Mouse (Mus musculus) gonadal fat pad, adult 2 months (tissue): Measurements from ENCODE around the gene Adcy7. TPM values are rescaled to one million over a fixed set of nuclear protein-coding genes. Genes with fewer than 3 reads are reported as not detected.

Experiments
- DNase-seq: peaks from one replicate; pipeline ENCODE4 v3.0.0-alpha.2; 2012; ENCODE audit warnings: low read depth
- polyA plus RNA-seq: library from polyadenylated mRNA; depleted of rRNA; stranded (reverse); fragments of >200 nt; gene quantifications from 2 replicates; pipeline ENCODE4 v1.2.3, GENCODE M21; 2012

The Adcy7 gene
- polyA plus RNA-seq, 1 experiment: 36.6 TPM

DNA sequence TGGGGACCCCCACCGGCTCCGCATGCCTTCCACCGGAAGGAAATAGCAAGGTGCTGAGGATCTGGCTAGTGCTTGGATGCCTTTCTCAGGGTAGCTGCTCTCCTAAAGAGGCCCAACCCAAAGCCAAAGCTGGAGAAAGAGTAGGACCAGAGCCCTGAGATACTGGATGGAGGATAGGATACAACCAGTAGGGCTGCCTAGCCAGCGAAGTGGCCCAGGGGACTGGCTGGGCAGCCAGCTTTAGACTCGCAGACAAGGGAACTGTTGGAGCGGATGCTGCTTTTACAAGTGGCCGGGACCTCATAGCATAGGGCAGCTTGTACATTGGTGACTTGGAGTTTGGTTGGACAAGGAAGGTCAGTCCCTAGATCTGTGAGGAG, 838 bp downstream of the Adcy7 start:
- DNase-seq: no peak

DNA sequence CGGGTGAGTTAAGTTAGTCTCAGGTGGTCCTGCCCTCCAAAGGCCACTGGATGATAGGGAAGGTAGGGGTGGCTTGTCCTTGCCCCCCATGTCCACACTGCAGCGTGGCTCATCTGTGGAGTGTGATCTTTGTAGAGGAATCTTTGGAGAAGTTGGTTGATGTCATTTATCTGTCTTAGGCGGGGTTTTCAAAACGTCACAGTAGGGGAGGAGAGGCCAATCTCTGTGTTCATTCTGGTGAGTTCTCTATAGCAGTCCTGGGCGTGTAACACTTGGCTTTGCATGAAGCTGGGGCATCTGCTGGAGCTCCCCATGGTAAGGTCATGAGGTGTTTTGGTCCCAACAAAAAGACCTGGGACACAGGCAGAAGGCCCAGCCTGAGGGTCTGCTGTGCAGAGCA, 1.9 kb downstream of the Adcy7 start:
- no peak for DNase-seq

DNA sequence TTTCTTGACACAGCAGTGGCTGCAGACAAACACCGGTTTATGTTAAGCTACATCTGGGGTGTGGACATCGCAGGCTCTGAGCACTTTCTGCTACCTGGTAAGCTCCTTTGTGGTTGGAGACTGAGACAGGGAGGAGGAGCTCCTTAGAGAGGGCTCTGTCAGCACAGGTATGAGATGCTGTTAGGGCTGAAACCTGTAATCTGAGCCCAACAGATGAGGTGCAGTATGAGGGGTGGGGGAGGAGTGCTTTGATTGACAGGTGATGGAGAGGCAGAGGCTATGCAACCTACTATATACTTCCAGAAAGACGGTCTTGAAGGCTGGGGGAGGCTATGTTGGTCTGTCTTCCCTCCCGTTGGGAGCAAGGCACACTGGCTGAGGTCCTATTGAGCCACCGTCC, 7.0 kb downstream of the Adcy7 start:
- DNase-seq: no peak

GRCm38 (mm10) chr8:88279670-88280069, 7.5 kb downstream of the Adcy7 start:
- no peak for DNase-seq

GRCm38 (mm10) chr8:88280904-88281303, 8.7 kb downstream of the Adcy7 start:
- DNase-seq: no peak

DNA sequence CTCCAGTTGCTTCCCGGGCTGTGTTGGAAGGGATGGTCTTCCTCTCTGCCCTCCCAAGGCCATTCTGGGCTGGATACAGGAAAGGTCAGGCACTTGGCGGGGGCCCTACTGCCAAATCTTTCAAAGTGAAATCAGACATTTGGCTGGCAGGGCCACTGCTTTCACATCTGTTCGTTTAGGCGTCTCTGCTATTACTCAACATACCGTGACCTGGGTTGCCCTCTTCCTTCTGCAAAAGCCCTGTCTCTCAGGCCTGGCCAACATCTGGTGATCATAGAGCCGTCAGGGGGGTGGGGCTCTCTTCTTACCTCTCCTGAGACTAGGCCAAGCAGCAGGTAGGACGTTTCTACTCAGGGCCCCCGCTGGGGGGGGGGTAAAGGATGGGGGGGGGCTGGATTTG, 10.5 kb downstream of the Adcy7 start:
- peak; percentile 57 for DNase-seq

GRCm38 (mm10) chr8:88283243-88284115, 11.3 kb downstream of the Adcy7 start:
- DNase-seq: no peak

- DNase-seq: no peak
Observed at GRCm38 (mm10) chr8:88284738-88285137, 12.5 kb downstream of the Adcy7 start.

GRCm38 (mm10) chr8:88285469-88286356, 13.5 kb downstream of the Adcy7 start:
- DNase-seq: no peak

DNA sequence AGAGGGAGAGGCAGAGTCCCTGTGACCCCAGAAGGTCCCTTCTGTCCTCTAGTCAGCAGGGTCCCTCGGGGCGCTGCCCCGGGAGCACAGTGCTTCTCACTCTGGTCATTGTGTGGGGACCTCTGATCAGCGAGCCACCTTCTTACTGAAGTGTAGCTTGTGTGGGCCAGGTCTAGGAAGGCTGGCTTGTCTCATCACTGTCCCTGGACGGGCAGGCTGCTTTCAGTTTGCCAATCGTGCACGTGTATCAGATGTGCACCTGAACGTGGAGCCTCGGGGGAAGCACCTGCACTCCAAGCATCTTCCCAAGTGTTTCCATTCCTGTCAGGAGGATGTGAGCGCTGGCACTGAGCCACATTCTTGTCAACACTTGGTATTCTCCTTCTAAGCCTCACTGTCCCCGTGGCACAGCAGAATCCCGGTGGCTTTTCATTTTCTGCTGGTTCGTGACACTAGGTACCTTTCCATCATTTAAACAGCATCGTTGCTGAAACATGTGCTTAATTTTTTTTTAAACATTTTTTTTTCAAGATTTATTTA, 14.3 kb downstream of the Adcy7 start:
- DNase-seq: no peak

GRCm38 (mm10) chr8:88288622-88289242, 16.5 kb downstream of the Adcy7 start:
- no peak for DNase-seq

- DNase-seq: no peak
Observed at GRCm38 (mm10) chr8:88289901-88290300, 17.7 kb downstream of the Adcy7 start.

DNA sequence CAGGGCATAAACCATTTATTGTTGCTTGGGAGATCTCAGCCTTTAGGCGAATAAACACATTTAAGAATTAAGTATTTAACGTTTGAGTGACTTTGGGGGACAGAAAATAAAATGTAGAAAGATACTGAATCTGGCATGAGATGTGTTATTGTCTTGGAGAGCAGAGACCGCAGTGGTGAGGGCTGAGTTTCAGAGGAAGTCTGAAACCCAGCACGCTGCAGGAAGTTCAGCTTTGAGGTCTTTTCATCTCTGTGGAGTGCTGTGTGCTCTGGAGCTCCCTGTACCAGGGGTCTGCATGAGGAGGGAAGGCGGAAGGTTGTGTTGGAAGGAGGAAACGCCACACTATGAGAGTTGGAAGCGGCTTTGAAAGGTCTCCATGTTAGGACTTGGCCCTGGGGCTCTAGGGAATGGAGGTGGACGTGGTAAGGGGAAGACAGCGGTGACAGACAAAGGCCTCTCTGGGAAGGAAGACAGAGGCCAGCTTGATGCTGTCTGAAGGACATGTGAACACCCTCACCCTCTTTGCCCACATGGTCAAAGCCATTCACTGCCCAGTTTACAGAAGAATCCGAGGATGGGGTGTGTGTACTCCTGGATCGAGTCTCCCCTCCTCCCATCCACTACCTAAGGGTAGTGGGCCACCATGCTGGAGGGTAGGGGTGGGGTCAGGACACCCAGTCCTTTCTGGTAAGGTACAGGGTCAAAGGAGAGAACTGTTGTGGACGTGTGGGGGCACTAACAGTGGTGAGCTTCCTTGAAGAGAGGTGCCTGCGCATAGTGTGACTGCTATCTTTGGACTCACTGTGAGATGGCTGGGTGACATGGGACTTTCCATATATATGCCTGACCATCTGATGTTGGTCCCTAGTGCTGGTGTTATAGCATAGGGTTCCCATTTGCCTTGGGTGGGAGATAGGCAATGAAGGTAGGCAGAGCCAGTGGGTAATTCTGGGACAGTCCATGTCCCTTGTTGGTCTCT, 18.4 kb downstream of the Adcy7 start:
- no peak for DNase-seq

- no peak for DNase-seq
Observed at GRCm38 (mm10) chr8:88291305-88291690, 19.1 kb downstream of the Adcy7 start.

- no peak for DNase-seq
Observed at GRCm38 (mm10) chr8:88292926-88293325, 20.7 kb downstream of the Adcy7 start.

DNA sequence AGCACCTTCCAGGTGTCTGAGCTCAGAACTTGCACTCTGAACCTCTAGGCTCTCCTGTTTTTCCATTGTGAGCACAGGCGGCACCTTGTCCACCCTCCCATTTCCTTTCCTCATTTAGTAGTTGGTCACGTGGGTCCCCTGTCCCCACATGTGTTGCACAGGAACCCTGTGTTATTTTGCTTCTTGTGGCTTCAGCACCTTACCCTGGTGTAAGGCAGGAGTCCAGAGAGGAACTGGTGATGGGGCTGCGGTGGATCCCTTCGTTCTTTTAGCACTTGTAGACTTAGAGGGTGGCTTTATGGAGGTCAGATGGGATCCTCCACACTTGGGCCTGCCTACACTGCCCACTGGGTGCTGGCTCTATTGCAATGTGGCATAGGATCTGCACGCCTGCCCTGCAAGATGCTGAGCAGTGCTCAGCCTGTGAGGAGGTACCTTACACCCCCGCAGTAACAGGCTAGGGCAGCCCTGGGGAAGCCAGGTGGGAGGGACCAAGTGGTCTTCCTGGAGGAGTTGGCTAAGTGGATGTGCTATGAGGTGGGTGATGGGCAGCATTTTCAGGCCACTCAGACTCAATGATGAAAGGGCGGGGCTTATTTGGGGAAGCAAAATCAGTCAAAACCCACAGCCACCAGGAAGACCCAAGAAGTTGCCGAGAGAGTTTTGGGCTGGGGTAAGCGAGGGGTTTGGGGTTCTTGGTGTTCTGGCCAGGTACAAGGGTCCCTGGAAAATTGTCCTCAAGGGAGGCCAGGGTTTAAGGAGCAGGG, 21.6 kb downstream of the Adcy7 start:
- DNase-seq: no peak

GRCm38 (mm10) chr8:88294977-88295376, 22.8 kb downstream of the Adcy7 start:
- DNase-seq: no peak

- no peak for DNase-seq
Observed at GRCm38 (mm10) chr8:88297976-88298732, 26.0 kb downstream of the Adcy7 start.

GRCm38 (mm10) chr8:88298733-88299103, 26.5 kb downstream of the Adcy7 start:
- DNase-seq: no peak
